Mouse (Mus musculus) lung, adult 18-20 months (tissue): Measurements from ENCODE around the gene Glce.
A peak's percentile ranks its signal among the peaks of the same experiment; 100 is the strongest.

Experiments used
- DNase-seq, 2 experiments: peaks; one replicate each; pipeline ENCODE4 v3.0.0; 2022; ENCODE audit warnings: mixed read lengths in 2 of 2

Gene Glce

GRCm38 (mm10) chr9:62025056-62025455 is 97.4 kb downstream of the Glce start:
- no peak for DNase-seq

GRCm38 (mm10) chr9:62023879-62024278 is 98.6 kb downstream of the Glce start:
- no peak for DNase-seq

GRCm38 (mm10) chr9:62022961-62023680 is 99.3 kb downstream of the Glce start:
- no peak for DNase-seq

GRCm38 (mm10) chr9:62021583-62022120 is 100.8 kb downstream of the Glce start:
- DNase-seq: no peak

- DNase-seq: no peak
These were observed 102.2 kb downstream of the Glce start for GRCm38 (mm10) chr9:62020259-62020658.

- DNase-seq: peak in 1 of 2 experiments; percentile 21
These were observed 104.0 kb downstream of the Glce start for GRCm38 (mm10) chr9:62018229-62019093.

- DNase-seq: no peak
These were observed 105.1 kb downstream of the Glce start for GRCm38 (mm10) chr9:62017329-62017728.

GRCm38 (mm10) chr9:62015504-62015903 is 107.0 kb downstream of the Glce start:
- DNase-seq: no peak

- DNase-seq: peak; percentile 18 to 24
These were observed 108.9 kb downstream of the Glce start for GRCm38 (mm10) chr9:62013316-62014097.

GRCm38 (mm10) chr9:62008360-62008759 is 114.1 kb downstream of the Glce start:
- no peak for DNase-seq
